Mouse (Mus musculus) adipocyte (in vitro differentiated cells): Measurements from ENCODE around the gene Usp15.
A peak's percentile ranks its signal among the peaks of the same experiment; 100 is the strongest.

Experiments used
- DNase-seq: peaks from one replicate; pipeline ENCODE4 v3.0.0-alpha.2; 2016; ENCODE audit warnings: low spot score

The Usp15 gene

DNA sequence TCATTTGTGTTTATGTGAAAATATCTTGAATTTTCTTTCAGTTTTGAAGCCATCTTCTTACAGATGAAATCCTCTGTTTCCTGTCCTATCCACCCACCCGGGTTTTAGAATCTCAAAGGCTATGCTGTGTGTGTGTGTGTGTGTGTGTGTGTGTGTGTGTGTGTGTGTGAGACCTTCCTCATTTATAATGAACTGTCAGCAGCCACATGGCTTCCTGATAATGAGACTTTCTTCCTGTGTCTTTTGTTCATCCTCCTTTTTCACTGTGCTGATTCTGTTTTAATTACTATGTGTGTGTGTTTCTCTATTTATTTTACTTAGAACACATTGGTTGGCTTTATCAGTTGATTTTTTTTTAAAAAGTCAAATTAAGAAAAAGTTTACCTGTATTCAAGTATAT lies 95.5 kb downstream of the Usp15 start:
- DNase-seq, result no peak

- DNase-seq, result no peak
Observed at GRCm38 (mm10) chr10:123100584-123100983, 96.2 kb downstream of the Usp15 start.

DNA sequence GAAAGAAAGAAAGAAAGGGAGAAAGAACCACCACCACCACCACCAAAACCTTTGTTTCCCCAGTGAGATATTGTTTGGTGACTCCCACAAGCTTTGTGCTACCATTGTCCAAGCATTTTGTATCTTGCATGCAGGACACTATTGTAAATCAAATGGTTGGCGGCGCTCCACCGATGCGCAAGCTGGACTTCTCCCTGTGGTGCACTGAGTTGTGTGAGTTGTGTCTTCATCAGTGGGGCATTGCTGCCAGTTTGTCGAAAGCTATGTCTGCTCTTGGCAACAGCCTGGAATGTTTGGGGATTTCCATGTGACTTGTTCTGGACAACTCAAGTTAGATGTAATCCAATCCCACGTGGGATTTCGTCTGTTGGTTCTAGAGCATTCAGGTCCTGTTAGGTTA lies 102.3 kb downstream of the Usp15 start:
- DNase-seq, result peak; percentile 37

DNA sequence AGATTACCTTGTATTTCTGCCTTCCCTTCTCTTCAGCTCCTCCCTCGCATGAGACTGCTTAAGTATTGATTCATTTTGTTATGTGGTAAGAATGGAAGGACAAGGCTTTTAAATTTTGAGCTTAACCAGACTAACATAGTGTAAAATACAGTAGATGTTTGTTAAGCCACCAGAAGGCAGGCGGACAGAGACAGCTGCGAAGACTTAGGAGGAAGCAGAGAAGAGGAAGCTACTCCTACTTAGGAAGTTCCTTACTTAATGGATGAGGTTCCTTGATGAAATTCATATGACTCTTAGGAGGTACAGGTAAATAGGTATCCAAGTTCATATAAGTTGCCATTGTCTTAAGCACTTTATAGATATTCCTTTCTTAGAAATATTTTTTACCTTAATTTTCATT lies 104.2 kb downstream of the Usp15 start:
- no peak for DNase-seq

- DNase-seq, result peak; percentile 68
Observed at GRCm38 (mm10) chr10:123091737-123092136, 105.1 kb downstream of the Usp15 start.

DNA sequence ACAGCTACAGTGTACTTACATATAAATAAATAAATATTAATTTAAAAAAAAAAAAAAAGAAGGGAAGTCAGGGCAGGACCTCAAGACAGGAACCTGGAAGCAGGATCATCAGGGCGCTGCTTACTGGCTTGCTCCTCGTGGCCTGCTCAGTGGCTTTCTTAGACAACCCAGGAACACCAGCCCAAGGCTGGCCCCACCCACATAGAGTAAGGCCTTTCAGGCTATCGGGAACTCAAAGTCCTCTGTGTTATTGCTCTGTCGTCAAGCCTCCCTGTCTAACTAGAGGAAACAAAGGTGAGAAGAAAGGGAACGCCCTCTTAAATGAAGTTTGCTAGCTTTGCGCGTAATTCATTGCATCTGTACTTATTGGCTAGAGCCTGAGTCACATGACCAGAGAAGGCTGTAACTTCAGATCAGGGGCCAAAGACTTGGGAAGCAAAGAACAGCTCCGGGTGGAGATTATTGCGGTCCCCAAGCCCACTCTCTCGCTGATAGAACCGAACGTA lies 107.3 kb downstream of the Usp15 start:
- no peak for DNase-seq

DNA sequence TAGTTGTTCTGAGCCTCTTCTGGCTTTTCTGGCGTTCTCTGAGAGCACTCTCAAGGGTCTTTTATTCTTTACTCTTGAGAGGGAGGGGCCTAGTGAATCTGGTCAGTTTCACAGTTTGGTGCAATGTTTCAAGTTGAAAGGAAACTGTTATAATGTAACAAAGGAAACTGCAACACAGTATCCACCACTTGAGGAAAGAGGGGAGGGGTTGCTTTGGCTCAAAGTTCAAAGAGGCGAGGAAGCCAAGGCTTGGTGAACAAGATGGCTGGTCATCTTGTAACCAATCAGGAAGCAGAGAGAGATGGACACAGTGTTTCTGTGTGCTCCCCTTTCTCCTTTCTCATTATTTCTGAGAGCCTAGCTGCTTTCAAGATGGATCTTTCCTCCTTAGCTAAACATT lies 109.9 kb downstream of the Usp15 start:
- DNase-seq, result no peak

DNA sequence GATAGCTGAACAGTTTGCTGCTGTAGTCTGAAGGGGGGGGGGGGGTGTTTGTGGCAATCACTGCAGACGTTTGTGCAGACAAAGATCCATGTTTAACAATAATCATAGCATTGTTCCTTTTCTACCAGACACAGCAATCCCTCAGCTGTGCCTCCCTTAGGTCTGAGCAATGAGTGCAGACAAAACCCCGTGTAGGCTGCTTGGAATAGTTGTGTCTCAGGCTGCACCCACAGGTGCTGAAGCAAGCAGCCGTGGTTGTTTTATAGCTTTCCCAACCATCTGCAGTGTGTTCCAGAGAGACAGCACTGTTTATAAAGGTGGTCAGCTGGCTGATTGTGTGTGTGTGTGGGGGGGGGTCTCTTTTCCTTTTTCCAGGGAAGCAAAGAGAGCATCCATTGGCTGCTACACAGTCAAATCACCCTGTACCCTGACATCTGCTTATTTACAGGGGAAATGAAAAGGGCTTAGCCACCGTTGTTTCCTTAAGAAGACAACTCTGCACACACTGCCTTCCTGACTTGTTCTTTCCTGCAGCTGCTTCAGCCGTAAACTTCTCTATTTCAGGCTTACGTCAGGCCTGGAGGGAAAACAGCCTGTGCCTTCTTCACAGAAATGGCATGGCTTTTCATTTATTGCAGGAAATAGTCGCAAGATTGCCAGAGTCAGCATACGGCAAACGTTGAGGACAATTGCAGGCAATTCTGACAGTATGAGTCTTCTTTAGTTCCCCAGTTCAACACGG lies 111.7 kb downstream of the Usp15 start:
- no peak for DNase-seq

DNA sequence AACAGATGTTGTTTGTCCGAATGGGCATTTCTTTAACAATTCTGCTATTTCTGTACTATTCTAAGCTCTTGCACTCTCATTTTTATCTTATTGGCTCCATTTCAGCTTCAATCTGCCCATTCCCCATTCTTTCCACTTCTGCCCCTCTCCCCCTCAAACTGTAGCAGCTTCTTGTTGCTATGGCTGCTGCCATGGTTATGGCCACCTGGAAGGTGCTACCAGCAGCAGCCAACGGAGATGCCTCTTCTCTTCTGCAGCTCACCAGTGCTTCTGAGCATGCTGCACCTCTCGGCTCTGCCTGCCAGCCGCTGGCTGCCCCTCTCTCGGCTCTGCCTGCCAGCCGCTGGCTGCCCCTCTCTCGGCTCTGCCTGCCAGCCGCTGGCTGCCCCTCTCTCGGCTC lies 112.5 kb downstream of the Usp15 start:
- no peak for DNase-seq

DNA sequence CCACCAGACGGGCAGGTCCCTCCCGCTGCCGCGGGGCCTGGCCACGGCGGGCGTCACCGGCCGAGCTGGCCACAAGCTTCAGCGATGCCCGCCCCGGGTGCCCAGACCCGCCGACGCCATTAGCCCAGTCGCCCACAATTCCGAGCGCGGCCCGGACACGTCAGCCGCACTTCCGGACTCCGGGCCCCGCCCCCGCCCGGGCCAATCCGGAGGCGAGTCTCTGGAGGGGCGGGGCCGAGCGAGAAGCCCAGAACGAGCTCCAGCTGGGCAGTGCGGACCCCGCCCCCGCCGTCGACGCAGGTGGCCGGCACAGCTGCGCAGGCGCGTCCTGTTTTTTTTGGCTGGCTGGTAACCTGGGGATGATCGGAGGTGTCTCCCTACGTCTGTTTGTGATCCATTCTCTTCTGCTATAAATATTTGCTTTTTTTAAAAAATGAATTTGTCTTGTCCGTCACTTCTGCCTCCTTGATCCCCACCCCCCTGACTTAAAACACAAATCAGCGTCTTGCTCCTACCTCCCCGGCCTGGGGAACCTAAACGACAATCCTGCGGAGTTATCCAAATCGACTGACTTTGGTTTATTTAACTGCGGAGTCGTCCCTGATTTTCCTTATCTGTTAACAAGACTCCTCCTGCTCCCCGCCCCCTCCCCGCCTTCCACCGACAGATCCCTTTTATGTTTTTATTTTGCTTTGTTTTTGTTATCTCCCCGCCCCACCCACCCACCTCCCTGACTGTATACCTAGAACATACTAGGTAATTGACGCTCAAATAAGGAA lies 120.4 kb downstream of the Usp15 start, which contains the start of gene Mon2:
Mon2 (minus strand) TSS at position 261 of the 779 bp plus-strand sequence.
- DNase-seq, result peak; percentile 95

DNA sequence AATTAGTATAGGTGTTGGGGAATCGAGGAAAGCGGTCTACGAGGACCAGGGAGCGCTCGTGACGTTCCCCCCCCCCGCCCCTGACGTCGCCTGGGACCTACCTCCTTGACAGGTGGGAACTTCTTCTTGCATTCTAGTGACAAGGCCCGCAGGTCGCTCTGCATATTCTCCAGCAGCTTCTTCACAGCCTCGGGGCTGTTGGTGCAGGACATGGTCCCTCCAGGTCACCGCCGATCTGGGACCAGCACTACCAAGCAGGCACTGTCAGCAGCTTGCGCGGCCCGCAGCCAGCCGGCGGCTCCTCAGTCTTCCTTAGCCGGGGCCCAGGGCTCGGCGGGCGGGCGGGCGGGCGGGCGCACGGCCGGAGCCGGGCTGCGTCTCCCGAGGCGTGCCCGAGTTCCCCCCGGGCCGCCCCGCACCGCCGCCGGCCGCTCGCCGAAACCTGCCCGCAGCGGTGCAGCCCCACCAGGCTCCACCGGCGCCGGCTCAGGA lies 121.0 kb downstream of the Usp15 start:
- DNase-seq, result no peak

- DNase-seq, result peak; percentile 43
Observed at GRCm38 (mm10) chr10:123071997-123072396, 124.8 kb downstream of the Usp15 start.

GRCm38 (mm10) chr10:123063021-123063420 lies 133.8 kb downstream of the Usp15 start:
- no peak for DNase-seq

DNA sequence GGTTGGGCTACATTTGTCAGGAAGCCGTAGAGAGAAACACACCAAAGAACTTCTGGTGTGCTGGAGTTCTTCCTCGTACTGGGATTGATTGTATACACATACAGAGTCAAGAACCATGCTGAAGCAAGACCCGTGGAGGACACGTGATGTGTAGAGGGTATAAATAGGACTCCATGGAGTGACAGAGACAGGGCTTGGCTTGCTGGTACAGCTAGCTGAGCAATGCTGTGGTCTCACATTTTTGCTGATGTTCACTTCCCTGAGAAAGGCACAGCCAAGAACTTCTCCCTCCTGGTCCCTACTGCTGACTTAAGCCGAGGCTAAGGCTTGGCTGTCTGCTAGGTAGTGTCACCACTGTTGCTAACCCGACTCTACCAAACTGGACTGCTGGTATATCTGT lies 136.0 kb downstream of the Usp15 start:
- no peak for DNase-seq

- DNase-seq, result no peak
Observed at GRCm38 (mm10) chr10:123057082-123057481, 139.7 kb downstream of the Usp15 start.

GRCm38 (mm10) chr10:123056463-123056862 lies 140.3 kb downstream of the Usp15 start:
- DNase-seq, result no peak

GRCm38 (mm10) chr10:123055205-123056000 lies 141.4 kb downstream of the Usp15 start:
- DNase-seq, result no peak
